Mouse (Mus musculus) midbrain, embryonic 14.5 days (tissue): ENCODE results near the gene Ift88. TPM values are rescaled to one million over a fixed set of nuclear protein-coding genes. Genes with fewer than 3 reads are reported as not detected.
A peak's percentile ranks its signal among the peaks of the same experiment; 100 is the strongest.

ENCODE experiments used
- ATAC-seq: fragments of 200-750 bp; cut with Nextera tagmentation; 2 replicates; pipeline ENCODE4 v1.8.0; 2017; ENCODE audit warnings: moderate number of reproducible peaks, moderate library complexity; ENCODE audit not compliant: low FRiP score, low TSS enrichment
- DNase-seq: peaks from one replicate; pipeline ENCODE4 v3.0.0-alpha.2; 2015
- H3K27ac ChIP-seq: fragments of 300-500 bp; sonication (generic); replicated peaks from 2 replicates; pipeline ENCODE4 v1.5.1; 2014; ENCODE audit warnings: mild to moderate bottlenecking, low read depth, low read length, moderate library complexity
- H3K27me3 ChIP-seq: fragments of 300-500 bp; sonication (generic); 2 replicates; pipeline ENCODE4 v1.6.1; 2014; ENCODE audit warnings: low read length, control low read depth, mixed read lengths; ENCODE audit not compliant: control insufficient read depth, insufficient read depth
- H3K36me3 ChIP-seq: fragments of 300-500 bp; sonication (generic); 2 replicates; pipeline ENCODE4 v1.6.1; 2014; ENCODE audit warnings: low read length, control low read depth; ENCODE audit not compliant: control insufficient read depth, insufficient read depth
- H3K4me1 ChIP-seq: fragments of 300-500 bp; sonication (generic); 2 replicates; pipeline ENCODE4 v1.6.1; 2014; ENCODE audit warnings: mild to moderate bottlenecking, antibody characterized with exemption, low read length, control low read depth; ENCODE audit not compliant: control insufficient read depth, insufficient read depth
- H3K4me2 ChIP-seq: fragments of 300-500 bp; sonication (generic); 2 replicates; pipeline ENCODE4 v1.6.1; 2014; ENCODE audit warnings: mild to moderate bottlenecking, low read length, moderate library complexity
- H3K4me3 ChIP-seq: fragments of 300-500 bp; sonication (generic); replicated peaks from 2 replicates; pipeline ENCODE4 v1.5.1; 2014; ENCODE audit warnings: low read depth, low read length
- H3K9ac ChIP-seq: fragments of 300-500 bp; sonication (generic); replicated peaks from 2 replicates; pipeline ENCODE4 v1.6.1; 2014; ENCODE audit warnings: mild to moderate bottlenecking, low read length, moderate library complexity
- H3K9me3 ChIP-seq: fragments of 300-500 bp; sonication (generic); 2 replicates; pipeline ENCODE4 v1.6.1; 2016; ENCODE audit warnings: low read length, control low read depth, mixed read lengths; ENCODE audit not compliant: control insufficient read depth
- WGBS: fragments of 180-500 bp; shearing (Covaris S2); extraction: QIAGEN DNeasy Blood & Tissue Kit; methylation state at CpG from one replicate; pipeline ENCODE4 v1.1.7; 2014; 5-methylcytosine and 5-hydroxymethylcytosine counted together
- polyA plus RNA-seq: library from polyadenylated mRNA; unstranded; fragments of >200 nt; fragmentation: Nextera tagmentation; extraction: Ambion mirVana; gene quantifications from 2 replicates; pipeline ENCODE4 v1.2.1, GENCODE M21; 2014

Ift88 gene
- polyA plus RNA-seq, 1 experiment from 2014 or later = 20.7 TPM

DNA sequence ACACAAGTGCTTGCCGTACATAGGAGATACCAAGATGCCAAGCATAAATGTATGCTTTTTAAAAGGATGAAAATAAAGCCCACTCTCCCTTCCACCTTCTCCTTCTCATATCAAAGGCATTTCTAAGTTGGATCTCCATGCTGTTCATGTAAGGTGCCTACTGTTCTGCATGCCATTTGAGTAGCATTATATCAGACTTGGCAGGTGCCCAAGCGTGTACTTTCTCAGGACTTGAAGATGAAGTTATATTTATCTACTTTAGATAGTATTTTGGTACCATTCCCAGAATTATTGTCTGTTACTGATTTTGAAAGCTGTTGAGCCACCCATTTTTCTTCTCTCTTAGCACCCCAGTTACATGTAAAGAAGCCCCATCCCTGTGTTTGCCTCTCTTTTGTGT lies 51.2 kb downstream of the Ift88 start:
- H3K36me3 ChIP-seq = peaks cover 17% of the 10 kb centered on the region
- WGBS = 96% methylated on average over 2 of the region's 2 CpGs
- no peak for ATAC-seq

DNA sequence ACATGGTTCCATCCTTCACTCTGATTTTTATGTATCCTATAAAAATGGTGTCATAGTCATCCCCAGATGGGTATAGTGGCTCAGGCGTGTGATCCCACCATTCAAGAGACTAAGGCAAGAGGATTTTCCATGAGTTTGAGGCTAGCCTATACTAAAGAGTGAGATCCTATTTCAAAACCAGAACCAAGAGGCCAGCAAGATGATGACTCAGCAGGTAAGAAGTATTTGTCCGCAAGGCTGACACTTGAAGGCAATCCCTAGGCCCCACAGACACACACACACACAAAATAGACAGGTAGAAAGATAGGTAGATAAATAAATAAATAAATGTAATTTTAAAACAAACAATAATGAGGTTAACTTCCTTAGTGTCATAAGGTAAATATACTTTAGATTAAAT lies 58.4 kb downstream of the Ift88 start:
- Histone ChIP-seq H3K4me3 (no peak overlapping the region), H3K4me1 (no peaks in the 10 kb centered on the region), H3K36me3 (0 out of 2 replicates have a peak, but pooled peaks cover 10% of the 10 kb centered on the region), H3K9ac (no peak overlapping the region), H3K9me3 (no peaks in the 10 kb centered on the region), H3K27me3 (no peaks in the 10 kb centered on the region), H3K4me2 (no peak overlapping the region), H3K27ac (no peak overlapping the region)
- no peak for DNase-seq
- no peak for ATAC-seq
- WGBS = 93% methylated on average over 2 of the region's 2 CpGs

More for the DNA sequence above, 51.2 kb downstream of the Ift88 start:
- H3K27me3 ChIP-seq = no peaks in the 10 kb centered on the region
- no peak overlapping the region for H3K9ac ChIP-seq
- H3K4me3 ChIP-seq = no peak overlapping the region
- H3K27ac ChIP-seq = no peak overlapping the region
- no peak for DNase-seq
- no peak overlapping the region for H3K4me2 ChIP-seq
- H3K4me1 ChIP-seq = no peaks in the 10 kb centered on the region
- H3K9me3 ChIP-seq = no peaks in the 10 kb centered on the region

DNA sequence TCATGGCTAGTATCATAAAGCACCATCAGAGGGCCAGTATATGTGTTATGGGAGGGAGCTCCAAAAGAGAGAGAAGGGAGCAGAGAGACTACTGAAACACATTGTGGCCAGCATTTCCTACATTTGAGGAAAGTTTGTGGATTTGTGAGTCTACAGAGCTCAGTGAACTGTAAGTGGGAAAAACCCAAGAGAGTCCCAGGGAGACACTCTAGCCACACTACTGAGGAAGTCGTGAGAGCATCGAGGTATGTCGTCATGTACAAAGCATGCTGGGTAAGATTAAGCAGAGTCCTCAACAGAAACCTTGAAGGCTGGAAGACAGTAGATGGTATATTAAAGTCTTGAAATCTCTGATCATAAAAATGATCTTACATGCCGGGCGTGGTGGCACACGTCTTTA lies 60.3 kb downstream of the Ift88 start:
- no peak overlapping the region for H3K27ac ChIP-seq
- no peak overlapping the region for H3K4me2 ChIP-seq
- H3K4me3 ChIP-seq = no peak overlapping the region
- 98% methylated on average over 6 of the region's 6 CpGs for WGBS
- DNase-seq (no peak), ATAC-seq (no peak)
- no peak overlapping the region for H3K9ac ChIP-seq
- no peaks in the 10 kb centered on the region for H3K27me3 ChIP-seq
- H3K4me1 ChIP-seq = no peaks in the 10 kb centered on the region
- 0 out of 2 replicates have a peak, but pooled peaks cover 11% of the 10 kb centered on the region for H3K36me3 ChIP-seq
- H3K9me3 ChIP-seq = no peaks in the 10 kb centered on the region

DNA sequence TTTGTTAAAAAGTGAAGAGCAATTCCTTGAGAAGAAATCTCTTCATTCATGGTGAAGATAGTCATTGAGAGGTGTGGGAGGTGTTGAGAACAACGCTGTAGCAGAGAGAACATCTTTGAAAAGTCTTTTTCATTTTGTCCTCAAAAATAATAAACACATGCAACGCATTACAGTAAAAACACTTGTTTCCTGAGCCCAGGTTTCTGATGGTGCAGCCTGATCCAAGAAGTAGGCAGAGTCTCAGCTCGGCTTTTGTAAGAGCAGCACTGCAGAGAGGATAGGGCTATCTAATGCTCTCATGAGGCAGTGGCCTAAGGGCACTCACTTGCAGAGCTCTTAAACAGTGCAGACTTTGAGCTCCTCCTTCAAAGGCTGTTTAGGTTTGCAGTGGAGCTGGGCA lies 65.8 kb downstream of the Ift88 start:
- no peak overlapping the region for H3K4me2 ChIP-seq
- WGBS = 90% methylated on average over 3 of the region's 3 CpGs
- ATAC-seq (no peak), DNase-seq (no peak)
- H3K9ac ChIP-seq = no peak overlapping the region
- no peaks in the 10 kb centered on the region for H3K27me3 ChIP-seq
- no peaks in the 10 kb centered on the region for H3K9me3 ChIP-seq
- no peak overlapping the region for H3K27ac ChIP-seq
- 0 out of 2 replicates have a peak, but pooled peaks cover 11% of the 10 kb centered on the region for H3K36me3 ChIP-seq
- no peak overlapping the region for H3K4me3 ChIP-seq
- no peaks in the 10 kb centered on the region for H3K4me1 ChIP-seq

DNA sequence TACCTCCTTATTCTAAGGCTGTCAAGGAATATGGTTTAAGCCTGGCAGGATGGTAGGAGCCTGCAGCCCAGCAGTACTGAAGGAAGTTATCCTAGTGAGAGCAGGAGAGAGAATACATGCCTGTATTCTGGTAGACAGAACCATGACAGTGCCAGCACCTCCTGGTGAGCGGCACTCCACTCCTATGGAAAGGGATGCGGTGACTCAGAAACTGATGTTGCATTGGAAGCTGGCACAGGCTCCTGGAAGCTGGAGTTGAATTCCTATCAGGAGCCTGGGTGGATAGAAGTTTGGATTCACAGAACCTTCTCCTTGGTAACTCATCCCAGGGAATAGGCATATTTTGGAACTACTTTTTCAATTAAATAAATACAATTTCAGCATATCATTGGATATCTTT lies 70.0 kb downstream of the Ift88 start:
- no peak for ATAC-seq
- no peak for DNase-seq
- Histone ChIP-seq H3K36me3 (0 out of 2 replicates have a peak, but pooled peaks cover 7% of the 10 kb centered on the region), H3K4me1 (no peaks in the 10 kb centered on the region), H3K4me2 (no peak overlapping the region), H3K9me3 (no peaks in the 10 kb centered on the region), H3K4me3 (no peak overlapping the region), H3K27ac (no peak overlapping the region), H3K9ac (no peak overlapping the region), H3K27me3 (no peaks in the 10 kb centered on the region)
- WGBS = 87% methylated on average over 2 of the region's 2 CpGs

DNA sequence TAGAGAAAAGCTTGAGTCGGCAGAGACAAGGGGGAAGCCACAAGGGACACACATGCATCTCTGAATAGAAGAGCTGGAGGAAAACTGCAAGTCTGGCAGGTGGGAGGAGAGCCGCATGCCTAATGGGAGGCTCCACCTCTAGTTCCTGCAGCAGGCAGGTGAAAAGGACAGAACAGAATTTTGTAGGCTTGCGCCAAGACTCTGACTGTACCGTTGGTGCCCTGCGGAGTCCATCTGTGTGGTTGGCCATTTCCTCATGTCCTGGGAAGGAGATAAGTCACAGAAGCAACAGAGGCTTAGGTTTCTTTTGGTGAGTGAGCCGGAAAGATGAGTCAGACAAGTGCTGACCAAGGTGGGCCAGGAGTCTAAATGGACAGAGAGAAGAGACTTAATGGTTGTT lies 79.9 kb downstream of the Ift88 start:
- H3K27ac ChIP-seq = no peak overlapping the region
- H3K4me3 ChIP-seq = no peak overlapping the region
- peaks cover 2% of the 10 kb centered on the region; the same call in 1 of the 2 replicates for H3K36me3 ChIP-seq
- DNase-seq = no peak
- WGBS = 90% methylated on average over 6 of the region's 6 CpGs
- no peaks in the 10 kb centered on the region for H3K4me1 ChIP-seq
- no peaks in the 10 kb centered on the region for H3K9me3 ChIP-seq
- H3K27me3 ChIP-seq = no peaks in the 10 kb centered on the region
- H3K4me2 ChIP-seq = no peak overlapping the region
- no peak for ATAC-seq
- H3K9ac ChIP-seq = no peak overlapping the region

DNA sequence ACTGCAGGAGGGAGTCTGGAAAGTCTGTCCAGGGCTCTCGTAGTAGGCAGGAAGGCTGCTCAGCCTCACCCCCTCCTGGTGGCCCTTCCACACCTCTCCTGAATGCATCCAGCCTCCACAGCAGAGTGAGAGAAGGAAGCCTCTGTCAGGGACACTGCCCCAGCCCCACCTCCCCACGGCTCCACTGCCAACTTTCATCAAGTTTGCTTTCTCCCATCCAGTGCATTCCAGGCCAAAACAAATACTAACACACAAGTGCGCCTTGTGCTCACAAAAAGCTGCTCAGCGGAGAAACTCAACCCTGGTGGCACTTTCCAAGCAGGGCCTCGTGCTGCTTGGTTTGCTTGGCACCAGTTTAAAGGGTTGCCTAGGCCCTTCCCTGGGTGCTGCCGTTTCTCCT lies 85.7 kb downstream of the Ift88 start:
- peaks cover 4% of the 10 kb centered on the region; the same call in 1 of the 2 replicates for H3K36me3 ChIP-seq
- H3K27ac ChIP-seq = no peak overlapping the region
- H3K4me2 ChIP-seq = no peak overlapping the region
- H3K9me3 ChIP-seq = no peaks in the 10 kb centered on the region
- no peak overlapping the region for H3K4me3 ChIP-seq
- ATAC-seq (peak; percentile 50; the same call in 1 of the 2 replicates), DNase-seq (peak; percentile 42)
- no peak overlapping the region for H3K9ac ChIP-seq
- WGBS = 65% methylated on average over 6 of the region's 6 CpGs
- no peaks in the 10 kb centered on the region for H3K4me1 ChIP-seq
- H3K27me3 ChIP-seq = no peaks in the 10 kb centered on the region

DNA sequence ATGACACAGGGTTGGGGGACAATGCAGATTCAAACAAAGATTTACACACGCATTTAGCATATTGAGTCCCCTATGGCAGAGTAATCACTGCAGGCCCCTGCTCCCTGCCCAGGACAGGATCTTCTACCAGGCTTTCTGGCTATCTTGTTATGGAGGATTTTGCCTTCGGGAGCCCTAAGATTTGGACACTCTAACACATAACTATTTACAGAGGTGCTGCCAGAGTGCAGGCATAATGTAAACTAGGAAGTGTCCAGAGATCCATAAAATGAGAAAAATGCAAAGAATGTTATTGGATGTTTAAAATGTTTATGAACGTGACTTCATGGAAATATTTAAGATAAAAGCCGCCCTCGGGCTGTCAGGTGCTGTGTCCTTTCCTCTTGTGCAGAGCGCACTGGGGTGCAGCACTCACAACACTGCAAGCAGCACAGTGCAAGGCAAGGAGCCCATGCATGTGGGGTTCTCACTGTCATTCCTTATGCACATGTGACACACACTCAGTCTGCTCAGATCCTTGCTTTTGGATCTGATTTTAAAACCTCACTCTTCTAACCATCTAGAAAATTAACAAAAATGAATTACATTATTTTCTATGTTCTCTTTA lies 91.4 kb downstream of the Ift88 start:
- H3K9me3 ChIP-seq = no peaks in the 10 kb centered on the region
- DNase-seq (no peak), ATAC-seq (no peak)
- WGBS = 84% methylated on average over 6 of the region's 6 CpGs
- no peaks in the 10 kb centered on the region for H3K4me1 ChIP-seq
- H3K4me2 ChIP-seq = no peak overlapping the region
- H3K4me3 ChIP-seq = no peak overlapping the region
- no peaks in the 10 kb centered on the region for H3K27me3 ChIP-seq
- peaks cover 13% of the 10 kb centered on the region for H3K36me3 ChIP-seq
- no peak overlapping the region for H3K9ac ChIP-seq
- H3K27ac ChIP-seq = no peak overlapping the region

DNA sequence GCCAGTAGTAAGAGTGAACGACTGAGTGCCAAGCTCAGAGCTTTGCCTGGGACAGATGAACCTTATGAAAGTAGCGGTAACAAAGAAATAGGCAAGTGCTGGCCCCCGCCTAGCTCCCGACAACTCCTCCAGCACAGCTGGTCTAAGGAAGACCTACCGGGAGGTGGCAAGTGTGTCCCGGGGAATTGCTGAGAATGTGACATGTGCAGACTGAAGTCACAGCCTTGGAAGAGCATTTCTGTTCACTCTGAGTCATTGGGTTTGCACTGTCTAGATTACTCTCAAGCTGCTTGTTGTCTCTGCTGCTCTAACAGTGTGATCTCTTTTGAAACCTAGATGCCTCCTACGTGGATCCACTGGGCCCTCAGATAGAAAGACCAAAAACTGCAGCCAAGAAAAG lies 93.1 kb downstream of the Ift88 start:
- Histone ChIP-seq H3K36me3 (peaks cover 13% of the 10 kb centered on the region), H3K27ac (no peak overlapping the region), H3K4me2 (no peak overlapping the region), H3K9me3 (no peaks in the 10 kb centered on the region), H3K27me3 (no peaks in the 10 kb centered on the region), H3K4me1 (no peaks in the 10 kb centered on the region), H3K9ac (no peak overlapping the region), H3K4me3 (no peak overlapping the region)
- ATAC-seq (no peak), DNase-seq (no peak)
- WGBS = 91% methylated on average over 7 of the region's 7 CpGs
